Mouse (Mus musculus) embryonic facial prominence, embryonic 11.5 days (tissue): ENCODE data around the gene Abcb6. TPM values are rescaled to one million over a fixed set of nuclear protein-coding genes. Genes with fewer than 3 reads are reported as not detected.
A peak's percentile ranks its signal among the peaks of the same experiment; 100 is the strongest.

Experiments
- ATAC-seq: fragments of 200-750 bp; cut with Nextera tagmentation; replicated peaks from 2 replicates; pipeline ENCODE4 v1.8.0; 2017; ENCODE audit warnings: low read depth; ENCODE audit not compliant: insufficient number of reproducible peaks, low FRiP score, low TSS enrichment
- DNase-seq: peaks from one replicate; pipeline ENCODE4 v3.0.0-alpha.2; 2015; ENCODE audit warnings: low spot score
- H3K27ac ChIP-seq: fragments of 300-500 bp; sonication (generic); replicated peaks from 2 replicates; pipeline ENCODE4 v1.5.1; 2014; ENCODE audit warnings: mild to moderate bottlenecking, low read depth, low read length, control low read depth
- H3K27me3 ChIP-seq: fragments of 300-500 bp; sonication (generic); 2 replicates; pipeline ENCODE4 v1.6.1; 2014; ENCODE audit warnings: mild to moderate bottlenecking, low read length, moderate library complexity, mixed read lengths; ENCODE audit not compliant: control insufficient read depth, insufficient read depth
- H3K36me3 ChIP-seq: fragments of 300-500 bp; sonication (generic); replicated peaks from 2 replicates; pipeline ENCODE4 v1.6.1; 2014; ENCODE audit warnings: low read depth, mild to moderate bottlenecking, low read length, moderate library complexity, mixed read lengths; ENCODE audit not compliant: control insufficient read depth, insufficient read depth
- H3K4me1 ChIP-seq: fragments of 300-500 bp; sonication (generic); 2 replicates; pipeline ENCODE4 v1.6.1; 2014; ENCODE audit warnings: low read length, mixed read lengths; ENCODE audit not compliant: control insufficient read depth, insufficient read depth
- H3K4me2 ChIP-seq: fragments of 300-500 bp; sonication (generic); 2 replicates; pipeline ENCODE4 v1.6.1; 2014; ENCODE audit warnings: low read depth, mild to moderate bottlenecking, control low read depth, low read length, moderate library complexity
- H3K4me3 ChIP-seq: fragments of 300-500 bp; sonication (generic); 2 replicates; pipeline ENCODE4 v1.5.1; 2014; ENCODE audit warnings: low read depth, low read length, control low read depth
- H3K9ac ChIP-seq: fragments of 300-500 bp; sonication (generic); replicated peaks from 2 replicates; pipeline ENCODE4 v1.6.1; 2014; ENCODE audit warnings: mild to moderate bottlenecking, control low read depth, low read length
- H3K9me3 ChIP-seq: fragments of 300-500 bp; sonication (generic); replicated peaks from 2 replicates; pipeline ENCODE4 v1.6.1; 2016; ENCODE audit warnings: mild to moderate bottlenecking, low read length, inconsistent platforms, mixed read lengths; ENCODE audit not compliant: control insufficient read depth
- WGBS: fragments of 180-500 bp; shearing (Covaris S2); extraction: QIAGEN DNeasy Blood & Tissue Kit; methylation state at CpG from one replicate; pipeline ENCODE4 v1.1.7; 2014; 5-methylcytosine and 5-hydroxymethylcytosine counted together
- polyA plus RNA-seq: library from polyadenylated mRNA; unstranded; fragments of >200 nt; fragmentation: Nextera tagmentation; extraction: Ambion mirVana; gene quantifications from 2 replicates; pipeline ENCODE4 v1.2.1, GENCODE M21; 2014

The Abcb6 gene
- polyA plus RNA-seq, 1 experiment from 2014 or later, result 24.4 TPM

GRCm38 (mm10) chr1:75219531-75219930 is 39.3 kb upstream of the Abcb6 start, which contains the start of gene Tuba4a:
TSS of gene Tuba4a (minus strand) at chr1:75219865.
- Histone ChIP-seq H3K9me3 (no peaks in the 10 kb centered on the region), H3K4me3 (peak within 1 kb of the TSS; percentile 41), H3K36me3 (no peaks in the 10 kb centered on the region), H3K9ac (peak within 1 kb of the TSS; percentile 29; the same call in 1 of the 2 replicates), H3K4me1 (peaks cover 3% of the 10 kb centered on the region), H3K27me3 (peaks cover 34% of the 10 kb centered on the region), H3K27ac (no peak within 1 kb of the TSS), H3K4me2 (peak within 1 kb of the TSS; percentile 81)
- peak; percentile 43 for DNase-seq
- WGBS, result under 1% methylated on average over 34 of the region's 34 CpGs
- peak; percentile 65; the same call in 1 of the 2 replicates for ATAC-seq

GRCm38 (mm10) chr1:75219078-75219477 is 38.9 kb upstream of the Abcb6 start:
- Histone ChIP-seq H3K4me2 (peak overlapping the region; percentile 81), H3K27me3 (peaks cover 34% of the 10 kb centered on the region), H3K9me3 (no peaks in the 10 kb centered on the region), H3K4me1 (peaks cover 3% of the 10 kb centered on the region), H3K27ac (no peak overlapping the region), H3K4me3 (peak overlapping the region; percentile 41), H3K9ac (no peak overlapping the region), H3K36me3 (no peaks in the 10 kb centered on the region)
- DNase-seq, result peak; percentile 83
- peak; percentile 60; the same call in 1 of the 2 replicates for ATAC-seq
- under 1% methylated on average over 24 of the region's 24 CpGs for WGBS

GRCm38 (mm10) chr1:75218227-75219001 is 38.2 kb upstream of the Abcb6 start:
- Histone ChIP-seq H3K27me3 (peaks cover 34% of the 10 kb centered on the region), H3K36me3 (no peaks in the 10 kb centered on the region), H3K9ac (0 out of 2 replicates have a peak overlapping the region, but pooled peaks have one; percentile 2), H3K27ac (no peak overlapping the region), H3K4me2 (peak overlapping the region; percentile 81), H3K4me1 (peaks cover 3% of the 10 kb centered on the region), H3K4me3 (peak overlapping the region; percentile 41), H3K9me3 (no peaks in the 10 kb centered on the region)
- DNase-seq (no peak), ATAC-seq (0 out of 2 replicates have a peak, but pooled peaks have one; percentile 15)
- WGBS, result under 1% methylated on average over 38 of the region's 38 CpGs

GRCm38 (mm10) chr1:75217893-75218226 is 37.7 kb upstream of the Abcb6 start:
- DNase-seq (no peak), ATAC-seq (no peak)
- Histone ChIP-seq H3K4me3 (peak overlapping the region; percentile 41; the same call in 1 of the 2 replicates), H3K27me3 (peaks cover 34% of the 10 kb centered on the region), H3K9ac (no peak overlapping the region), H3K4me2 (peak overlapping the region; percentile 81), H3K27ac (no peak overlapping the region), H3K9me3 (no peaks in the 10 kb centered on the region), H3K4me1 (peaks cover 3% of the 10 kb centered on the region), H3K36me3 (no peaks in the 10 kb centered on the region)
- 4% methylated on average over 6 of the region's 6 CpGs for WGBS

- no peak overlapping the region for H3K4me3 ChIP-seq
- peaks cover 34% of the 10 kb centered on the region for H3K27me3 ChIP-seq
- DNase-seq (no peak), ATAC-seq (no peak)
- no peak overlapping the region for H3K9ac ChIP-seq
- peaks cover 3% of the 10 kb centered on the region for H3K4me1 ChIP-seq
- WGBS, result 80% methylated on average over 13 of the region's 13 CpGs
- no peaks in the 10 kb centered on the region for H3K9me3 ChIP-seq
- H3K4me2 ChIP-seq, result no peak overlapping the region
- no peaks in the 10 kb centered on the region for H3K36me3 ChIP-seq
- no peak overlapping the region for H3K27ac ChIP-seq
These were observed 36.8 kb upstream of the Abcb6 start for GRCm38 (mm10) chr1:75216797-75217585.

GRCm38 (mm10) chr1:75215785-75216184 is 35.6 kb upstream of the Abcb6 start:
- Histone ChIP-seq H3K4me2 (no peak overlapping the region), H3K9ac (no peak overlapping the region), H3K27ac (no peak overlapping the region), H3K36me3 (no peaks in the 10 kb centered on the region), H3K9me3 (no peaks in the 10 kb centered on the region), H3K4me3 (no peak overlapping the region), H3K4me1 (peaks cover 3% of the 10 kb centered on the region), H3K27me3 (peaks cover 33% of the 10 kb centered on the region)
- WGBS, result 95% methylated on average over 9 of the region's 9 CpGs
- DNase-seq (no peak), ATAC-seq (no peak)

- Histone ChIP-seq H3K9ac (no peak overlapping the region), H3K4me2 (no peak overlapping the region)
- 79% methylated on average over 5 of the region's 5 CpGs for WGBS
These were observed 34.7 kb upstream of the Abcb6 start for GRCm38 (mm10) chr1:75214886-75215285.

GRCm38 (mm10) chr1:75214442-75214841 is 34.2 kb upstream of the Abcb6 start:
- ATAC-seq (no peak), DNase-seq (no peak)
- Histone ChIP-seq H3K9ac (no peak overlapping the region), H3K9me3 (no peaks in the 10 kb centered on the region), H3K4me3 (no peak overlapping the region), H3K36me3 (no peaks in the 10 kb centered on the region), H3K4me2 (no peak overlapping the region), H3K4me1 (no peaks in the 10 kb centered on the region; the same call in 1 of the 2 replicates), H3K27ac (no peak overlapping the region), H3K27me3 (peaks cover 20% of the 10 kb centered on the region)
- WGBS, result 87% methylated on average over 2 of the region's 2 CpGs

More at GRCm38 (mm10) chr1:75214886-75215285, 34.7 kb upstream of the Abcb6 start:
- H3K27ac ChIP-seq, result no peak overlapping the region
- ATAC-seq (no peak), DNase-seq (no peak)
- H3K27me3 ChIP-seq, result peaks cover 24% of the 10 kb centered on the region
- H3K9me3 ChIP-seq, result no peaks in the 10 kb centered on the region
- no peaks in the 10 kb centered on the region for H3K36me3 ChIP-seq
- no peak overlapping the region for H3K4me3 ChIP-seq
- peaks cover 3% of the 10 kb centered on the region for H3K4me1 ChIP-seq
